Mouse (Mus musculus): ENCODE measurements around the gene Greb1. TPM values are rescaled to one million over a fixed set of nuclear protein-coding genes. Genes with fewer than 3 reads are reported as not detected.

The Greb1 gene
- polyA plus RNA-seq, 1 experiment from 2014 or later, result 10.0 TPM

DNA sequence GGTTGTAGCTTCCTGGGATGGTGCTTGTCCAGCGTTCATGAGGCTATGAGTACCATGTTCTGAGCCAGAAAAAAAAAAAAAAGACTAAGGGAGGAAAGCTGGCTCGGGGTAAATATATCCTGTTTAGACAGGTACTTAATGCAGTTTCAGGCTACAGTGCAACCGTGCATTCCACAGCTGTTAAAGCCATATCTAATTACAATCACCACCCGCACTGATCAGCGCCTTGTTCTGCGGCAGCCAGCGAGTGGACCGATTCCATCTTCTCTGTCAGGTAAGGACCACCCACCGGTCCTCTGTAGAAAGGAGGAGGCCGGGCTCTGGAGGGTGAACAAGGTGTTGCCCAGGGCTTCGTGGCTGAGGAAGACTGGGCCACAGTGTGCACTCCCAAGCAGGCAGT is 34.0 kb upstream of the Greb1 start:
- 68% methylated on average over 11 of the region's 11 CpGs for WGBS
- no peaks in the 10 kb centered on the region for H3K9me3 ChIP-seq (ENCODE audit: control insufficient read depth, low read length)
- no peak overlapping the region for H3K9ac ChIP-seq (ENCODE audit: low read length)
- no peak overlapping the region for H3K27ac ChIP-seq (ENCODE audit: low read depth, low read length)
- H3K4me3 ChIP-seq (ENCODE audit: low read depth, low read length), result no peak overlapping the region
- H3K27me3 ChIP-seq (ENCODE audit: control insufficient read depth, insufficient read depth, low read length), result no peaks in the 10 kb centered on the region
- H3K4me1 ChIP-seq (ENCODE audit: control insufficient read depth, insufficient read depth, low read length), result no peaks in the 10 kb centered on the region
- ATAC-seq (ENCODE audit: insufficient read depth, low FRiP score, low TSS enrichment), result no peak
- H3K4me2 ChIP-seq (ENCODE audit: low read depth), result no peak overlapping the region
- DNase-seq (ENCODE audit: low spot score), result no peak
- no peaks in the 10 kb centered on the region for H3K36me3 ChIP-seq (ENCODE audit: control insufficient read depth, insufficient read depth, low read length)

DNA sequence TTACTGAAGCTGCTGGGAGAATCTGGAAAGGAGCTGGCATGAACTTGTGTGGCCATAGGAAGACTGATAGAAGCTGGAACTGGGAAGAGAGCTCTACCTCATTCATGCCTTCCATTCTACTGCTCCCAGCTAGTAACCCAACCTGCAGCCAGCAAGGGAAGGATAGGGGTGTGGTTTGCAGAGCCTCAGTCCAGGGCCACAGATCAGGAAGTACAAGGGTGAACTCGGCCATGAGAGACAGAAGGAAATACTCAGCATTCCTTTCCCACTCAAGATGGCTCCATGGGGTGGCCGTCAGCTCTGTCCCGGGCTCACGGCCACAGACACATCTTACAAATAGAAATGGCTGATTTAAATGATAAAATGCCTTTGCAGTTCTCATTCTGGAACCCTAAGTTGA is 30.4 kb upstream of the Greb1 start:
- H3K36me3 ChIP-seq (ENCODE audit: control insufficient read depth, insufficient read depth, low read length), result no peaks in the 10 kb centered on the region
- H3K9ac ChIP-seq (ENCODE audit: low read length), result no peak overlapping the region
- no peak overlapping the region for H3K4me3 ChIP-seq (ENCODE audit: low read depth, low read length)
- no peak overlapping the region for H3K27ac ChIP-seq (ENCODE audit: low read depth, low read length)
- DNase-seq (ENCODE audit: low spot score) (no peak), ATAC-seq (ENCODE audit: insufficient read depth, low FRiP score, low TSS enrichment) (no peak)
- no peaks in the 10 kb centered on the region for H3K27me3 ChIP-seq (ENCODE audit: control insufficient read depth, insufficient read depth, low read length)
- H3K9me3 ChIP-seq (ENCODE audit: control insufficient read depth, low read length), result no peaks in the 10 kb centered on the region
- no peak overlapping the region for H3K4me2 ChIP-seq (ENCODE audit: low read depth)
- H3K4me1 ChIP-seq (ENCODE audit: control insufficient read depth, insufficient read depth, low read length), result no peaks in the 10 kb centered on the region
- WGBS, result 76% methylated on average over 4 of the region's 4 CpGs

DNA sequence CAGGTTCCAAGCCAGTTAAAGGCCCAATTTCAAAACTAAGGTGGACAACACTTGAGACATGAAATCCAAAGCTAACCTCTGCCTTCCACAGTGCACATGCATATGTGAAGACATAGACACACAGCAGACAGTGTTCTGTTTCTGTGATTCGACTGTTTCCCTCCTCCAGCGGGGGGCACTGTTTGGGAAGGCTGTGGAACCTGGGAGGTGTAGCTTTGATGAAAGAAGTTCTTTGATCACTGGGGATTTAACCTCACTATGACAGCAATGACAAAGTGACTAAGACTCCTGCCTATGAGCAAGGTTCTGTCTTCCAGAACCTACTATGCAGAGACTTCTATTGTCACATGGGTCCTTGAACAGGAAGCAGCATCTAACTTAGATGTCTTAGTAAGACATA is 29.1 kb upstream of the Greb1 start:
- H3K9me3 ChIP-seq (ENCODE audit: control insufficient read depth, low read length), result no peaks in the 10 kb centered on the region
- no peak overlapping the region for H3K27ac ChIP-seq (ENCODE audit: low read depth, low read length)
- H3K36me3 ChIP-seq (ENCODE audit: control insufficient read depth, insufficient read depth, low read length), result peaks cover 2% of the 10 kb centered on the region; the same call in 1 of the 2 replicates
- ATAC-seq (ENCODE audit: insufficient read depth, low FRiP score, low TSS enrichment) (no peak), DNase-seq (ENCODE audit: low spot score) (no peak)
- H3K4me2 ChIP-seq (ENCODE audit: low read depth), result no peak overlapping the region
- H3K4me3 ChIP-seq (ENCODE audit: low read depth, low read length), result no peak overlapping the region
- no peaks in the 10 kb centered on the region for H3K4me1 ChIP-seq (ENCODE audit: control insufficient read depth, insufficient read depth, low read length)
- WGBS, result 84% methylated on average over 2 of the region's 2 CpGs
- H3K27me3 ChIP-seq (ENCODE audit: control insufficient read depth, insufficient read depth, low read length), result no peaks in the 10 kb centered on the region
- H3K9ac ChIP-seq (ENCODE audit: low read length), result no peak overlapping the region

DNA sequence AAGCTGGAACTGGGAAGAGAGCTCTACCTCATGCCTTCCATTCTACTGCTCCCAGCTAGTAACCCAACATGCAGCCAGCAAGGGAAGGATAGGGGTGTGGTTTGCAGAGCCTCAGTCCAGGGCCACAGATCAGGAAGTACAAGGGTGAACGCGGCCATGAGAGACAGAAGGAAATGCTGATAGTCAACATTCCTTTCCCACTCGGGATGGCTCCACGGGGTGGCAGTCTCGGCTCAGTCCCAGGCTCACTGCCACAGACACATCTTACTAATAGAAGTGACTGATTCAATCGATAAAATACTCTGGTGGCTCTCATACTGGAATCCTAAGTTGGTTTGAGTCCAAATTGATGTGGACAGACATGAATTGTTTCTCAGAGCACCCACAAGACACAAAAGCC is 27.8 kb upstream of the Greb1 start:
- H3K4me2 ChIP-seq (ENCODE audit: low read depth), result no peak overlapping the region
- no peaks in the 10 kb centered on the region for H3K27me3 ChIP-seq (ENCODE audit: control insufficient read depth, insufficient read depth, low read length)
- DNase-seq (ENCODE audit: low spot score), result no peak
- H3K9me3 ChIP-seq (ENCODE audit: control insufficient read depth, low read length), result no peaks in the 10 kb centered on the region
- H3K4me1 ChIP-seq (ENCODE audit: control insufficient read depth, insufficient read depth, low read length), result no peaks in the 10 kb centered on the region
- 75% methylated on average over 6 of the region's 6 CpGs for WGBS
- no peak overlapping the region for H3K9ac ChIP-seq (ENCODE audit: low read length)
- ATAC-seq (ENCODE audit: insufficient read depth, low FRiP score, low TSS enrichment), result no peak
- H3K36me3 ChIP-seq (ENCODE audit: control insufficient read depth, insufficient read depth, low read length), result peaks cover 2% of the 10 kb centered on the region; the same call in 1 of the 2 replicates
- no peak overlapping the region for H3K27ac ChIP-seq (ENCODE audit: low read depth, low read length)
- no peak overlapping the region for H3K4me3 ChIP-seq (ENCODE audit: low read depth, low read length)

DNA sequence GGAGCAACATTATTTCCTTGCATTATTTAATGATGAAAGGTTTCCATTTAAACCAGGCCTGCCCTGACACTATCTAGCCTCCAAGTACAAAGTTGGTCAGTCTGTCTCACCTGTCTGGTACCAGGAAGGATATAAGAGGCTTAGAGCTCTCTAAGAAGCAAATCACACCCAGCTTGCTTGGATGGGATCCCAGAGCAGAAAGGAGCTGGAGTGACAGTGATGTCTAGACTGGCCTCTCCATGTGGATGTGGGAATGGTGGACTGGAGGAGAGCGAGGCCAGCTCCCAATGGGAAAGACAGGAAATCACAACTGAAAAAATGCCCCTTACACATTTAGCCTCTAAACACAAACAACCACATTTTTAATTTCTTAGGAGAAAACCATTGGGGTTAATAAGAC is 23.0 kb upstream of the Greb1 start:
- H3K9me3 ChIP-seq (ENCODE audit: control insufficient read depth, low read length), result no peaks in the 10 kb centered on the region
- no peak overlapping the region for H3K9ac ChIP-seq (ENCODE audit: low read length)
- H3K4me3 ChIP-seq (ENCODE audit: low read depth, low read length), result no peak overlapping the region
- no peak for ATAC-seq (ENCODE audit: insufficient read depth, low FRiP score, low TSS enrichment)
- H3K4me1 ChIP-seq (ENCODE audit: control insufficient read depth, insufficient read depth, low read length), result 0 out of 2 replicates have a peak, but pooled peaks cover 2% of the 10 kb centered on the region
- peaks cover 16% of the 10 kb centered on the region for H3K36me3 ChIP-seq (ENCODE audit: control insufficient read depth, insufficient read depth, low read length)
- no peak overlapping the region for H3K27ac ChIP-seq (ENCODE audit: low read depth, low read length)
- WGBS, result 82% methylated on average over 1 of the region's 1 CpGs
- no peaks in the 10 kb centered on the region for H3K27me3 ChIP-seq (ENCODE audit: control insufficient read depth, insufficient read depth, low read length)
- no peak for DNase-seq (ENCODE audit: low spot score)
- H3K4me2 ChIP-seq (ENCODE audit: low read depth), result no peak overlapping the region

DNA sequence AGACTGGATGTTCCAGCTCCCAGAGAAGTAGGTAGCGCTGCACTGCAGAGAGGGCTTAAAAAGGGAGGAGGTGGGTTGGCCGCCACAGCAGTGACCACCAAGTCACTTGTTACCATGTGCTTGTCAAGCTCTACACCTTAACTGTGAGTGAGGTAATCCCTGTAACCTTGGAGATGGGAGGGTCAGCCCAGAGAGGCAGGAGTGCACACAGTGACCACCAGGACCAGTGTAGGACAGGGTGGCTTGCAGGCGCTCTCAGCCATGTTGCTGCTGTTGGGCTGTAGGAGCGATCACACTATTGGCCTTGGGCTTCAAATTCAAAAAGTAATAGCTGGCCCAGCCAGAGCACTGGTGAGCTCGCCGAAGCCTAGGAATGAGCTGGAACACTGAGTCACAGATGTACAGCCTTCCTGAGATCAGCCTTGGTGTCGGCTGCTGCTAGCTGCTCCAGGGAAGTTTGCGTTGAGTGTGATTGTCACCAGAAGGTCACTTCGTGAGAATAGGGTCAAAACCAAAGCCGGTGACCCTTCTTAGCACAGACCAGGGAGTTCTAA is 21.6 kb upstream of the Greb1 start:
- peaks cover 16% of the 10 kb centered on the region for H3K36me3 ChIP-seq (ENCODE audit: control insufficient read depth, insufficient read depth, low read length)
- no peak overlapping the region for H3K27ac ChIP-seq (ENCODE audit: low read depth, low read length)
- no peak overlapping the region for H3K9ac ChIP-seq (ENCODE audit: low read length)
- ATAC-seq (ENCODE audit: insufficient read depth, low FRiP score, low TSS enrichment) (no peak), DNase-seq (ENCODE audit: low spot score) (no peak)
- 0 out of 2 replicates have a peak, but pooled peaks cover 4% of the 10 kb centered on the region for H3K4me1 ChIP-seq (ENCODE audit: control insufficient read depth, insufficient read depth, low read length)
- no peaks in the 10 kb centered on the region for H3K27me3 ChIP-seq (ENCODE audit: control insufficient read depth, insufficient read depth, low read length)
- no peak overlapping the region for H3K4me3 ChIP-seq (ENCODE audit: low read depth, low read length)
- H3K4me2 ChIP-seq (ENCODE audit: low read depth), result no peak overlapping the region
- WGBS, result 97% methylated on average over 10 of the region's 10 CpGs
- no peaks in the 10 kb centered on the region for H3K9me3 ChIP-seq (ENCODE audit: control insufficient read depth, low read length)

DNA sequence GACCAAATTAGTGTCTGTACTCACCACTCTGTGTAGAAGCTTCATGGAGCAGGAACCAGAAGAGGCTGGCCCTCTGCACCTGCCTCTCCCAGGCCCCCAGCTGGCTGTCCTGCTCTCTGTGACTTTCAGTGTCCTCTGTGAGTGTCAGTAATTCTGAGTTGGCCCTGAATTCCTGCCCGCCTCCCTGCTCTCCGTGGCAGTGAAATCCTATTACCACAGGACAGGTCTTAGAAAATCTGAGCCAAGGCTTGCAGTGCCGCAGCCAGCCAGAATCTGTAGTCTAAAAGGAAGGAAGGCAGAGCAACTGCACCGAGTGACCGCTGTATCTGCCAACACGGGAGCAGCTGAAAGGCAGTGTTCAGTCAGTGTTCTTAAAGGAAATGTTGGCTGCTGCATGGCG is 20.1 kb upstream of the Greb1 start:
- Histone ChIP-seq H3K27ac (ENCODE audit: low read depth, low read length) (no peak overlapping the region), H3K36me3 (ENCODE audit: control insufficient read depth, insufficient read depth, low read length) (peaks cover 18% of the 10 kb centered on the region), H3K4me2 (ENCODE audit: low read depth) (no peak overlapping the region), H3K4me1 (ENCODE audit: control insufficient read depth, insufficient read depth, low read length) (0 out of 2 replicates have a peak, but pooled peaks cover 4% of the 10 kb centered on the region), H3K9ac (ENCODE audit: low read length) (no peak overlapping the region), H3K27me3 (ENCODE audit: control insufficient read depth, insufficient read depth, low read length) (no peaks in the 10 kb centered on the region), H3K9me3 (ENCODE audit: control insufficient read depth, low read length) (no peaks in the 10 kb centered on the region), H3K4me3 (ENCODE audit: low read depth, low read length) (no peak overlapping the region)
- 92% methylated on average over 7 of the region's 7 CpGs for WGBS
- DNase-seq (ENCODE audit: low spot score) (no peak), ATAC-seq (ENCODE audit: insufficient read depth, low FRiP score, low TSS enrichment) (no peak)

DNA sequence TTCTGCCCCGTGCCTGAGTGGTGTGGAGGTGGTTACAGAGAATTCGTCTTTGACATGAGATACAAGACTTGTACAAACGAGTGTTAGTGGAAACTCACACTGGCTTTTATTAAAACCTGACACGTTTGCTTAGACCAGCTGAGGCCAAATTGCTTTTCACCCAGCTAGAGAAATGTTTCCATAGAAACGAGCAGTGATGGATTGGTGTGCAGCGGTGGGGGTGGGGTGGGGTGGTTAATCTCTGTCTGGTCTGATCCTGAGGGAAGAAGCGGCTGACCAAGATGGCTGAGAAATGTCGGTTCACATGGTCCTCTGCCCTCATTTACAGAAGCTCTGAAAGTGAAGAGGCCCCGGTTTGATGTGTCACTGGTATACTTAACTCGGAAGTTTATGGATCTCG is 17.8 kb upstream of the Greb1 start:
- H3K4me2 ChIP-seq (ENCODE audit: low read depth), result no peak overlapping the region
- DNase-seq (ENCODE audit: low spot score), result peak; percentile 72
- WGBS, result 36% methylated on average over 11 of the region's 11 CpGs

DNA sequence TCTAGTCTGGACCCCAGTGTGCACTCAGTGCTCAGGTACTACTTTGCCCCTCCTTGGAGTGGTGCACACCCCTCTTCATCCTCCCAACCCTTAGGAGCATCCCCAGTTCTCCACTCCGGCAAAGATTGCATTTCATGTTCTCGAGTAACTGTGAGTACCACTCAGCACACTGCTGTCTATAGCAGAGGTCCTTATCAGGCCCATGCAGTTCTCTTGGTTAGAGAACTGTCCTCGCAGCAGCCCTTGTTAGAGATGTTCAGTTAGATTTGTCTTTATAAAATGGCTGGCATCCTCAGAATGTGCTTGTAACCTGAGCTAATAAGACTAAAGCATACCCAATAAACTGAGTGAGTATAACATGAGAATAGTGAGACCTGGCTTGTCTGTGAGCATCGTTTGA is 16.5 kb upstream of the Greb1 start:
- 90% methylated on average over 4 of the region's 4 CpGs for WGBS
- ATAC-seq (ENCODE audit: insufficient read depth, low FRiP score, low TSS enrichment), result no peak
- Histone ChIP-seq H3K4me1 (ENCODE audit: control insufficient read depth, insufficient read depth, low read length) (0 out of 2 replicates have a peak, but pooled peaks cover 4% of the 10 kb centered on the region), H3K9me3 (ENCODE audit: control insufficient read depth, low read length) (no peaks in the 10 kb centered on the region), H3K9ac (ENCODE audit: low read length) (no peak overlapping the region), H3K4me2 (ENCODE audit: low read depth) (no peak overlapping the region), H3K27ac (ENCODE audit: low read depth, low read length) (no peak overlapping the region), H3K36me3 (ENCODE audit: control insufficient read depth, insufficient read depth, low read length) (peaks cover 14% of the 10 kb centered on the region), H3K27me3 (ENCODE audit: control insufficient read depth, insufficient read depth, low read length) (no peaks in the 10 kb centered on the region), H3K4me3 (ENCODE audit: low read depth, low read length) (no peak overlapping the region)
- no peak for DNase-seq (ENCODE audit: low spot score)

More for the DNA sequence above, 17.8 kb upstream of the Greb1 start:
- Histone ChIP-seq H3K4me1 (ENCODE audit: control insufficient read depth, insufficient read depth, low read length) (0 out of 2 replicates have a peak, but pooled peaks cover 4% of the 10 kb centered on the region), H3K9me3 (ENCODE audit: control insufficient read depth, low read length) (no peaks in the 10 kb centered on the region), H3K4me3 (ENCODE audit: low read depth, low read length) (no peak overlapping the region), H3K27me3 (ENCODE audit: control insufficient read depth, insufficient read depth, low read length) (no peaks in the 10 kb centered on the region), H3K27ac (ENCODE audit: low read depth, low read length) (no peak overlapping the region), H3K9ac (ENCODE audit: low read length) (no peak overlapping the region), H3K36me3 (ENCODE audit: control insufficient read depth, insufficient read depth, low read length) (peaks cover 16% of the 10 kb centered on the region)
- ATAC-seq (ENCODE audit: insufficient read depth, low FRiP score, low TSS enrichment), result peak; percentile 73; the same call in 1 of the 2 replicates

Data from neural tube, embryonic 11.5 days (tissue).